Mouse (Mus musculus) intestine, embryonic 14.5 days (tissue): ENCODE measurements around the gene Zfp386. TPM values are rescaled to one million over a fixed set of nuclear protein-coding genes. Genes with fewer than 3 reads are reported as not detected.

Experiments used
- ATAC-seq: fragments of 200-750 bp; cut with Nextera tagmentation; replicated peaks from 2 replicates; pipeline ENCODE4 v1.8.0; 2017; ENCODE audit warnings: low read depth, moderate number of reproducible peaks, moderate TSS enrichment, moderate library complexity; ENCODE audit not compliant: low FRiP score, low TSS enrichment
- DNase-seq: peaks from one replicate; pipeline ENCODE4 v3.0.0-alpha.2; 2018; ENCODE audit warnings: low spot score
- H3K27ac ChIP-seq: fragments of 300-500 bp; sonication (generic); 2 replicates; pipeline ENCODE4 v1.5.1; 2014; ENCODE audit warnings: low read depth, mild to moderate bottlenecking, control low read depth
- H3K27me3 ChIP-seq: fragments of 300-500 bp; sonication (generic); replicated peaks from 2 replicates; pipeline ENCODE4 v1.6.1; 2014; ENCODE audit warnings: low read length, control low read depth; ENCODE audit not compliant: control insufficient read depth, insufficient read depth
- H3K36me3 ChIP-seq: fragments of 300-500 bp; sonication (generic); 2 replicates; pipeline ENCODE4 v1.6.1; 2014; ENCODE audit warnings: low read length, control low read depth; ENCODE audit not compliant: control insufficient read depth, insufficient read depth
- H3K4me1 ChIP-seq: fragments of 300-500 bp; sonication (generic); replicated peaks from 2 replicates; pipeline ENCODE4 v1.6.1; 2014; ENCODE audit warnings: low read length, control low read depth, mixed read lengths; ENCODE audit not compliant: control insufficient read depth, insufficient read depth
- H3K4me2 ChIP-seq: fragments of 300-500 bp; sonication (generic); 2 replicates; pipeline ENCODE4 v1.6.1; 2014; ENCODE audit warnings: low read length
- H3K4me3 ChIP-seq: fragments of 300-500 bp; sonication (generic); 2 replicates; pipeline ENCODE4 v1.5.1; 2014; ENCODE audit warnings: low read depth, low read length, control low read depth, mixed read lengths
- H3K9ac ChIP-seq: fragments of 300-500 bp; sonication (generic); 2 replicates; pipeline ENCODE4 v1.6.1; 2014; ENCODE audit warnings: mild to moderate bottlenecking, low read length
- H3K9me3 ChIP-seq: fragments of 300-500 bp; sonication (generic); 2 replicates; pipeline ENCODE4 v1.6.1; 2016; ENCODE audit warnings: low read length, control low read depth; ENCODE audit not compliant: control insufficient read depth
- WGBS: fragments of 180-500 bp; shearing (Covaris S2); extraction: QIAGEN DNeasy Blood & Tissue Kit; methylation state at CpG from one replicate; pipeline ENCODE4 v1.1.7; 2014; 5-methylcytosine and 5-hydroxymethylcytosine counted together
- polyA plus RNA-seq: library from polyadenylated mRNA; unstranded; fragments of >200 nt; fragmentation: Nextera tagmentation; extraction: Ambion mirVana; gene quantifications from 2 replicates; pipeline ENCODE4 v1.2.1, GENCODE M21; 2014

The Zfp386 gene
- polyA plus RNA-seq, 1 experiment from 2014 or later, result 42.7 TPM

DNA sequence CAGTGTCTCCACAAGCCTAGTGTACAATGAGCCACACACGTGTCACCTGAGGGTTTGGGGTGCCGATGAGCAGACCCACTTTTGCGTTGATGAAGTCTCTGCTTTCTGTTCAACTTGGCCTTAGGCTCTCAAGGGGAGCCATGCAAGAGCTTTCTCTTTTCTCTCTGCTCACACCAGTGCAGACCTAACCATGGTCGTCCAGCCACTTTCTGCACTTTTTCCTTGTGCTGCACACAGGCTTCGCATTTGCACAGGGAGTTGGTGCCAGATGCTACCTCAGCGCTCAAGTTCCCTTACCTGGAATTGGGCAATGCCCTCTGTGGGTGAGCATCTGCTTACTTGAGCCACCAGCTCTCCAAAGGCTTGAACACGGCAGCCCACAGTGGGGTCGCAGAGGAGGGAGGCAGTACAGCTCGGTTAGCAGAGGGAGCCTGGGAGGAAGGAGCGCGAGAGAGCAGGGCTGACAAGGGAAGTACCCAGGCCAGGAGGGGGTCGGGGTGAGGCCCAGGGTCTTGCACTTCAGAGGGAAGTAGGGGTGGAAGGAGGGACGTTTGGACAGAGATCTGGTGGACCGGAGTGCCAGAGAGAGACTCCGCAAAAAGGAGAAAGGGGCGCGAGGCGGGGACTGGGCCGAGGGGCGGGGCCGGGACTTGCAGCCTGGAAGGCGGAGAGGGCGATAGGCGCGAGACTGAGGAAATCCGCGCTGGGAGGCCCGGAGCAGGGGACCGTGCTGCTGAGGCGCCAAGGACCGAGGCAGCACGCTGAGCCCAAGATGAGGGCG, 29.7 kb downstream of the Zfp386 start, which contains the start of gene Vipr2:
Vipr2 (plus strand) TSS at position 653 of the 781 bp plus-strand sequence.
- Histone ChIP-seq H3K4me1 (no peaks in the 10 kb centered on the region), H3K9me3 (no peaks in the 10 kb centered on the region), H3K4me3 (peak within 1 kb of the TSS; percentile 58), H3K27me3 (peaks cover 17% of the 10 kb centered on the region), H3K9ac (peak within 1 kb of the TSS; percentile 58), H3K4me2 (peak within 1 kb of the TSS; percentile 93), H3K27ac (no peak within 1 kb of the TSS), H3K36me3 (no peaks in the 10 kb centered on the region)
- ATAC-seq, result peak; percentile 94
- WGBS, result 6% methylated on average over 32 of the region's 33 CpGs
- DNase-seq, result peak; percentile 88

DNA sequence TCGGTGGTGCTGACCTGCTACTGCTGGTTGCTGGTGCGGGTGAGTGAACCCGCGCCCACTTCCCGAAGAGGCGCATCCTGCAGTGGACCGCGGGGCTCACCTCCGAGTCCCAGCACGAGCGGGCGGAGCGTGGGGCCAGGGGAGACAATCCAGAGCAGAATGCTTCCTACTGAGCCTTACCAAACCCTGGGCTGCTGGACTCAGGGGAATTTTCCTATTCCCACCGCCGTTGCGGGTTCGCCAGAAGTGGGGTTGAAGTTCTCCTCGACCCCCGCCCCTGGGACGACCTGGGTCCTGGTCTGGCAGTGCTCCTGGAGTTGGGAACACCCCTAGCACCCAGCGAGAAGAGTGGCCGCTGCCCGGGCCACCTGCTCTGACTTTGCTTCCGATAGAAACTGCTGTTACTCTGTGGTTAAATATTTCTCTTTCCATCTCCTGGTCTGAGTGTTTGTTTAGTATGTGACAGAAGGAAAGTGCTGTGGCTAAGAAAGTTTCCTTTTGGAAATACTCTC, 30.4 kb downstream of the Zfp386 start:
- peaks cover 17% of the 10 kb centered on the region for H3K27me3 ChIP-seq
- H3K36me3 ChIP-seq, result no peaks in the 10 kb centered on the region
- H3K9ac ChIP-seq, result peak overlapping the region; percentile 58
- no peaks in the 10 kb centered on the region for H3K4me1 ChIP-seq
- under 1% methylated on average over 24 of the region's 24 CpGs for WGBS
- DNase-seq (no peak), ATAC-seq (peak; percentile 82)
- no peak overlapping the region for H3K27ac ChIP-seq
- no peaks in the 10 kb centered on the region for H3K9me3 ChIP-seq
- H3K4me2 ChIP-seq, result peak overlapping the region; percentile 93
- H3K4me3 ChIP-seq, result peak overlapping the region; percentile 58

DNA sequence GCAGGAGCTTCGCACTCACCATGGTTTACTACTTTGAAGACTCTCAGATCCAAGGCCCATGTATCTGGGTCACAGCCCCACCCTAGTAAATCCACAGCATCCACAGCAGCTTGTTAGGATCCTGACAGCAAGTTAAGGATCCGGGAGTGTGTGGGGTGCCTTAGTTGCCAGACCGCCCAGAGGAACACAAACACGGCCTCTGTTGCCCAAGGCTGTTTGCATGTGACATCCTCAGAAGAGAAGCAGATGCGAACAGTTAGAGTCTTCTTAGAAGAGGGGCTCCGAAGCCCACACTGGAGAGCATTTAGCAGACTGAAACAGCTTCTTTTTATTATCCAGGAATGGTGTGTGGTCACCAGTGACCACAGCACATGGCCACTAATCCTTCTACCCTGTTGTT, 35.6 kb downstream of the Zfp386 start:
- H3K27ac ChIP-seq, result no peak overlapping the region
- no peak overlapping the region for H3K9ac ChIP-seq
- no peaks in the 10 kb centered on the region for H3K9me3 ChIP-seq
- no peaks in the 10 kb centered on the region for H3K36me3 ChIP-seq
- DNase-seq, result no peak
- 68% methylated on average over 6 of the region's 6 CpGs for WGBS
- H3K4me2 ChIP-seq, result no peak overlapping the region
- peaks cover 5% of the 10 kb centered on the region; the same call in 1 of the 2 replicates for H3K27me3 ChIP-seq
- H3K4me3 ChIP-seq, result no peak overlapping the region
- no peaks in the 10 kb centered on the region for H3K4me1 ChIP-seq
- ATAC-seq, result no peak

DNA sequence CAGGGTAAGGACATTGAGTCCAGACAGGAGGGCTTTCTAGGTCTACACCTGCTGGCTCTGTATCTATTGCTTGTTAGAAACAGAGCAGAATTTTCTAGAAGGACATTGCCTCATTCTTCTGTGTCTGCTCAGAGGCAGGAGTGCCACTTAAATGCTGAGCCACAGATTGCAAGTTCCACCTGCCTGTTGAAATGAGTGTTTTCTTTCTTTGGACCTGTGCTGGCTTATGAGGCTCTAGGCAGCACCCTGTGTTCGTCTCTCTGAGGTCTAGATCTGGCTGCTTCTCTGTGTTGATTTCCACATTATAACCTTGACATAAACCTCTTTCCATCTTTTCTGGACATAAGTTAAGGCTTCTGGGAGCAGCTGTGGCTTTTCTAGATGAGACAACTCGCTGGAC, 36.8 kb downstream of the Zfp386 start:
- no peaks in the 10 kb centered on the region for H3K9me3 ChIP-seq
- H3K4me2 ChIP-seq, result no peak overlapping the region
- H3K36me3 ChIP-seq, result no peaks in the 10 kb centered on the region
- DNase-seq (no peak), ATAC-seq (no peak)
- no peaks in the 10 kb centered on the region for H3K4me1 ChIP-seq
- 0 out of 2 replicates have a peak, but pooled peaks cover 2% of the 10 kb centered on the region for H3K27me3 ChIP-seq
- no peak overlapping the region for H3K9ac ChIP-seq
- H3K27ac ChIP-seq, result no peak overlapping the region
- WGBS, result 74% methylated on average over 2 of the region's 2 CpGs
- H3K4me3 ChIP-seq, result no peak overlapping the region

DNA sequence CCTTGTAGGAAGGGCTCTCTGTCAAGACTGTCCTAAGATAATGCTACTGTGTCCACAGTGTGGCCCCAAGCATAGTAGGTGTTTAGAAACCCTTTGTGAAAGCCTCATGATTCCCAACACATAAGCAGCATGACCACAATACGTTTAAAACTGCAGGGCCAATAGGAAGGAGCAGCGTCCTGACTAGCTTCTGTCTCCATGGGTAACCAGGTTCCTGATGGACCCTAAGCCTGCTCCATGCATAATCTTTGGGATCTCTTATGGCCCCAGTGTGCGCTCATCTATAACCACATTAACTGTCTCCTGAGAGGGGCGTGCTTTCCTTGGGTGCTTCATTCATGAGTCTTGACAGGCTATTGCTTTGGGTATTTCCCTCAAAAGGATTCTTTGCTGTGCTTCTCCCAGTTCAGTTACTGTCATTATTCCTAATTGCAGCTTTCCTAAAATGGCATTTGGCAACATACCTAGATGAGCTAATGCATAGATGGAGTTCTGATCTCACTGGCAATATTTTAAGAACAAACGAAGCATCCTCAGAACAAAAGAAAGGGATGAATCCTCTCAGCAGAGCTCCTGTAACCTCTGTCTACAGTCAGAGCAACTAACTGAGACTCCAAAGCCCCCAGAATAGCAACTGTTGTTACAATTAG, 39.6 kb downstream of the Zfp386 start:
- no peak overlapping the region for H3K27ac ChIP-seq
- no peaks in the 10 kb centered on the region for H3K36me3 ChIP-seq
- DNase-seq (no peak), ATAC-seq (no peak)
- H3K27me3 ChIP-seq, result 0 out of 2 replicates have a peak, but pooled peaks cover 2% of the 10 kb centered on the region
- H3K9me3 ChIP-seq, result no peaks in the 10 kb centered on the region
- no peak overlapping the region for H3K9ac ChIP-seq
- H3K4me1 ChIP-seq, result no peaks in the 10 kb centered on the region
- no peak overlapping the region for H3K4me2 ChIP-seq
- no peak overlapping the region for H3K4me3 ChIP-seq
- 87% methylated on average over 5 of the region's 5 CpGs for WGBS

DNA sequence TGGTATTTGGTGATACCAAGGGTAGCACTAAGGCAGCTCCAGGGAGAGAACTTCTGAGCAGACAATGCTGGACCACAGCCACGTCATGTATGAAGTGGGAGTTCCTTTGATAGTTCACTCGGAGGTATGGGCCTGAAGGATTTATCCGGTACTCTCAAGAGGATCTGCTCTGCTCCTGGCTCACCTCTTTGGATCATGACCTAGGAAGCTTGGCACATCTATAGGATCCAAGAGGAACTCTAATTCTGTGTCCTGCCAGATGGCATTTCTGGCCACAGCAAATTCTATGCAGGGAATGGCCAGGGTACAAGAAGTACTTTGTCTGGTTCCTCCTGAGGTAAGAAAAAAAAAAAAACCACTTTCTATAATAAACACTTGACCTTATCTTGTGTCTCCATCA, 42.3 kb downstream of the Zfp386 start:
- no peak for ATAC-seq
- H3K36me3 ChIP-seq, result no peaks in the 10 kb centered on the region
- no peaks in the 10 kb centered on the region for H3K4me1 ChIP-seq
- H3K9ac ChIP-seq, result no peak overlapping the region
- no peak overlapping the region for H3K4me3 ChIP-seq
- no peak overlapping the region for H3K4me2 ChIP-seq
- no peaks in the 10 kb centered on the region for H3K27me3 ChIP-seq
- H3K27ac ChIP-seq, result no peak overlapping the region
- no peaks in the 10 kb centered on the region for H3K9me3 ChIP-seq
- WGBS, result 80% methylated on average over 3 of the region's 3 CpGs
- DNase-seq, result no peak

DNA sequence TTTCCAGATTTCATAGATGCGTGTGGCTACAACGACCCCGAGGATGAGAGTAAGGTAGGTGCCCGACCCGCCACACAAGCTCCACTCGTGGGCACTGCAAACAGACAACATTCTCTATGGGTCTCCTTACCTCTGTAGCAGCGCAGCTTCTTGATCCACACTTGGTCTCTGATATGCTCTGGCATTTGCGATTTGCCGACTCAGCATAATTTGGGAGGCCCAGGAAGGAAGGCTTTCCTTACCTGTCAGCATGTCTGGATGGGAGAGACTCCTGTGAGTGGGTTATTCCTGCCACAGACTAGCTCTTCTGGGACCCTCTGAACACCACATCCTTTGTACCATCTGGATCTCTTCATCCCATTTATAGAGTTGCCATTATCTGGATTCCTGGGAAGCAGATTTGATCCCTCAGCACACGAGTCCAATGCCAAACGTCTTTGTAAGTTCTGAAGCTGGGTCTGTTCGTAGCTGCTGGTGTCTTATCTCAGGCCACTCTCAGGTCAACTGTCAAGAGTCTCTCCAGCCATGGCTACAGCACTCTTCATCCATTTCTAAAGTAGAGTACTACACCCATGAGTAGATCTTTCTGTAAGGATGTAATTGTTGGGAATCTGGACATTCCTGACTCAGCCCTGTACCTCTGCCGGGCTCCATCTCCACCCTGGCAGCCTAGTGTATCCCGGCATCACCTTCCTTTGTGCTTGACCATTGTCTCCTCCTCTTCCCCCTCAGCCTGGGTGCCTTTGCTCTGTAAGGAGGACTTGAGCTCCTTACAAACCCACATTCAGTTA, 47.4 kb downstream of the Zfp386 start:
- H3K9ac ChIP-seq, result no peak overlapping the region
- H3K4me3 ChIP-seq, result no peak overlapping the region
- H3K36me3 ChIP-seq, result no peaks in the 10 kb centered on the region
- H3K27ac ChIP-seq, result no peak overlapping the region
- ATAC-seq (no peak), DNase-seq (no peak)
- no peaks in the 10 kb centered on the region for H3K9me3 ChIP-seq
- H3K4me1 ChIP-seq, result no peaks in the 10 kb centered on the region
- H3K27me3 ChIP-seq, result no peaks in the 10 kb centered on the region
- WGBS, result 83% methylated on average over 14 of the region's 14 CpGs
- no peak overlapping the region for H3K4me2 ChIP-seq

DNA sequence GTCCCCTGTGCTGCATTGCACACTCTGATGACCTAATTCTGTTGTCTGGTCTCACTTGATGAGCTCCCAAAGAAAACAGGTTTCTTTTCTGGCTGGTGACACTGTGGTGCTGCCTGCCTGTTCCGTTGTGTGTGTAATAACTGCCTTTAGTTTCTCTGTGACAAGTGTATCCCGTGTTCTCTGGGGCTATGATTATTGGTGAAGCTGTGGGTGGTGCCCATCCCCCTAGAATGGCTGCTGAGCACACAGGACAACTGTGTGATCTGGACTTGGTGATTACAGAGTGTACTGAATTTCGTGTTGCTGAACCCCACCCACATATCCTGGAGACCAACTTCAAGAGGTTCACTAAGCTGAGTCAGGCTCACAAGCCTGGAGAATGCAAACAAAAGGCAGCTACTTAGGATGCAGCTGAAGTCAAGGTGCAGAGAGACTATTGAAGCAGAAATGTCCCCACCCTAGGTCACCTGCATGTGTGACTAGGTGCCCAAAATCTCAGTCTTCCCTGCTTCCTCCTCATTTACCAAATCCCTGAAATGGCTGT, 48.9 kb downstream of the Zfp386 start:
- Histone ChIP-seq H3K9me3 (no peaks in the 10 kb centered on the region), H3K36me3 (no peaks in the 10 kb centered on the region), H3K9ac (no peak overlapping the region), H3K4me3 (no peak overlapping the region), H3K4me1 (no peaks in the 10 kb centered on the region), H3K27me3 (no peaks in the 10 kb centered on the region), H3K27ac (no peak overlapping the region), H3K4me2 (no peak overlapping the region)
- ATAC-seq (no peak), DNase-seq (no peak)
- 52% methylated on average over 3 of the region's 3 CpGs for WGBS
